Mouse (Mus musculus) kidney, adult 2 months (tissue): Measurements from ENCODE around the gene Snx29.

Experiments used
- CTCF ChIP-seq: fragments of 200-500 bp; conservative IDR thresholded peaks from 2 replicates; pipeline ENCODE4 v1.5.1; 2011; ENCODE audit warnings: low read depth, mild to moderate bottlenecking, control low read depth, low read length, moderate library complexity, mixed read lengths; ENCODE audit not compliant: insufficient read depth, insufficient read length
- POLR2A ChIP-seq: fragments of 200-500 bp; IDR thresholded peaks from one replicate; pipeline ENCODE4 v1.6.1; 2011; ENCODE audit warnings: low read depth, low read length, control low read depth

GRCm38 (mm10) chr16:11644399-11644798 is 321.7 kb downstream of the Snx29 start:
- TF ChIP-seq POLR2A (no peak), CTCF (no peak)
